Mouse (Mus musculus) hindbrain, embryonic 14.5 days (tissue): ENCODE measurements around the gene Pdia4. TPM values are rescaled to one million over a fixed set of nuclear protein-coding genes. Genes with fewer than 3 reads are reported as not detected.

Experiments
- ATAC-seq: fragments of 200-750 bp; cut with Nextera tagmentation; 2 replicates; pipeline ENCODE4 v1.8.0; 2017; ENCODE audit warnings: moderate number of reproducible peaks, mild to moderate bottlenecking, moderate TSS enrichment, moderate library complexity; ENCODE audit not compliant: low FRiP score
- DNase-seq: peaks from one replicate; pipeline ENCODE4 v3.0.0-alpha.2; 2015; ENCODE audit warnings: low spot score
- H3K27ac ChIP-seq: fragments of 300-500 bp; sonication (generic); 2 replicates; pipeline ENCODE4 v1.5.1; 2014; ENCODE audit warnings: mild to moderate bottlenecking, moderate library complexity
- H3K27me3 ChIP-seq: fragments of 300-500 bp; sonication (generic); 2 replicates; pipeline ENCODE4 v1.6.1; 2014; ENCODE audit warnings: mild to moderate bottlenecking, low read length, mixed read lengths; ENCODE audit not compliant: control insufficient read depth, insufficient read depth
- H3K36me3 ChIP-seq: fragments of 300-500 bp; sonication (generic); replicated peaks from 2 replicates; pipeline ENCODE4 v1.6.1; 2014; ENCODE audit not compliant: control insufficient read depth, insufficient read depth
- H3K4me1 ChIP-seq: fragments of 300-500 bp; sonication (generic); replicated peaks from 2 replicates; pipeline ENCODE4 v1.6.1; 2014; ENCODE audit warnings: antibody characterized with exemption, low read length, mixed read lengths; ENCODE audit not compliant: control insufficient read depth, insufficient read depth
- H3K4me2 ChIP-seq: fragments of 300-500 bp; sonication (generic); replicated peaks from 2 replicates; pipeline ENCODE4 v1.6.1; 2014; ENCODE audit warnings: mild to moderate bottlenecking, moderate library complexity
- H3K4me3 ChIP-seq: fragments of 300-500 bp; sonication (generic); replicated peaks from 2 replicates; pipeline ENCODE4 v1.5.1; 2014; ENCODE audit warnings: mild to moderate bottlenecking, low read length
- H3K9ac ChIP-seq: fragments of 300-500 bp; sonication (generic); 2 replicates; pipeline ENCODE4 v1.6.1; 2014
- H3K9me3 ChIP-seq: fragments of 300-500 bp; sonication (generic); 2 replicates; pipeline ENCODE4 v1.6.1; 2016; ENCODE audit warnings: low read length; ENCODE audit not compliant: control insufficient read depth
- WGBS: fragments of 180-500 bp; shearing (Covaris S2); extraction: QIAGEN DNeasy Blood & Tissue Kit; methylation state at CpG from one replicate; pipeline ENCODE4 v1.1.7; 2014; 5-methylcytosine and 5-hydroxymethylcytosine counted together
- polyA plus RNA-seq: library from polyadenylated mRNA; unstranded; fragments of >200 nt; fragmentation: Nextera tagmentation; extraction: Ambion mirVana; gene quantifications from 2 replicates; pipeline ENCODE4 v1.2.1, GENCODE M21; 2014

Pdia4 gene
- polyA plus RNA-seq, 1 experiment from 2014 or later, result 149 TPM

- H3K9me3 ChIP-seq, result no peaks in the 10 kb centered on the region
- H3K4me3 ChIP-seq, result no peak overlapping the region
- peaks cover 71% of the 10 kb centered on the region for H3K36me3 ChIP-seq
- no peak overlapping the region for H3K4me2 ChIP-seq
- 88% methylated on average over 2 of the region's 2 CpGs for WGBS
- no peak overlapping the region for H3K27ac ChIP-seq
- H3K9ac ChIP-seq, result no peak overlapping the region
- H3K4me1 ChIP-seq, result peaks cover 10% of the 10 kb centered on the region; the same call in 1 of the 2 replicates
- ATAC-seq (no peak), DNase-seq (no peak)
- H3K27me3 ChIP-seq, result no peaks in the 10 kb centered on the region
These were observed 7.7 kb downstream of the Pdia4 start for GRCm38 (mm10) chr6:47805520-47805919.

GRCm38 (mm10) chr6:47799079-47799478 lies 14.2 kb downstream of the Pdia4 start:
- Histone ChIP-seq H3K36me3 (peaks cover 96% of the 10 kb centered on the region), H3K9ac (no peak overlapping the region), H3K4me2 (no peak overlapping the region), H3K27ac (no peak overlapping the region), H3K4me1 (no peaks in the 10 kb centered on the region), H3K9me3 (no peaks in the 10 kb centered on the region), H3K4me3 (no peak overlapping the region), H3K27me3 (no peaks in the 10 kb centered on the region)
- WGBS, result 48% methylated on average over 6 of the region's 6 CpGs
- no peak for ATAC-seq
- peak; percentile 69 for DNase-seq

GRCm38 (mm10) chr6:47794106-47794830 lies 19.0 kb downstream of the Pdia4 start:
- peaks cover 48% of the 10 kb centered on the region for H3K36me3 ChIP-seq
- 36% methylated on average over 10 of the region's 10 CpGs for WGBS
- H3K27ac ChIP-seq, result peak overlapping the region; percentile 40
- H3K4me2 ChIP-seq, result no peak overlapping the region
- peaks cover under 1% of the 10 kb centered on the region; the same call in 1 of the 2 replicates for H3K4me1 ChIP-seq
- ATAC-seq (peak; percentile 46; the same call in 1 of the 2 replicates), DNase-seq (no peak)
- no peak overlapping the region for H3K9ac ChIP-seq
- H3K4me3 ChIP-seq, result no peak overlapping the region
- H3K27me3 ChIP-seq, result no peaks in the 10 kb centered on the region
- no peaks in the 10 kb centered on the region for H3K9me3 ChIP-seq

GRCm38 (mm10) chr6:47793284-47793683 lies 19.9 kb downstream of the Pdia4 start:
- ATAC-seq, result no peak
- H3K9me3 ChIP-seq, result no peaks in the 10 kb centered on the region
- WGBS, result 86% methylated on average over 5 of the region's 5 CpGs
- no peak overlapping the region for H3K4me2 ChIP-seq
- H3K27me3 ChIP-seq, result no peaks in the 10 kb centered on the region
- no peak overlapping the region for H3K9ac ChIP-seq
- peaks cover 39% of the 10 kb centered on the region for H3K36me3 ChIP-seq
- no peak overlapping the region for H3K27ac ChIP-seq
- H3K4me3 ChIP-seq, result no peak overlapping the region
- peaks cover 6% of the 10 kb centered on the region for H3K4me1 ChIP-seq
- DNase-seq, result no peak

- no peak for ATAC-seq
- Histone ChIP-seq H3K27ac (no peak overlapping the region), H3K9ac (no peak overlapping the region), H3K9me3 (no peaks in the 10 kb centered on the region), H3K36me3 (peaks cover 31% of the 10 kb centered on the region), H3K4me2 (no peak overlapping the region), H3K4me1 (peaks cover 6% of the 10 kb centered on the region), H3K27me3 (no peaks in the 10 kb centered on the region), H3K4me3 (no peak overlapping the region)
- WGBS, result 91% methylated on average over 2 of the region's 2 CpGs
- no peak for DNase-seq
These were observed 20.7 kb downstream of the Pdia4 start for GRCm38 (mm10) chr6:47792533-47792932.

- WGBS, result 51% methylated on average over 2 of the region's 2 CpGs
- peaks cover 15% of the 10 kb centered on the region for H3K36me3 ChIP-seq
- H3K4me1 ChIP-seq, result peaks cover 6% of the 10 kb centered on the region
- no peaks in the 10 kb centered on the region for H3K27me3 ChIP-seq
- no peaks in the 10 kb centered on the region for H3K9me3 ChIP-seq
- ATAC-seq, result no peak
- no peak overlapping the region for H3K9ac ChIP-seq
- no peak overlapping the region for H3K4me3 ChIP-seq
- no peak for DNase-seq
- no peak overlapping the region for H3K4me2 ChIP-seq
- H3K27ac ChIP-seq, result no peak overlapping the region
These were observed 22.5 kb downstream of the Pdia4 start for GRCm38 (mm10) chr6:47790745-47791144.

GRCm38 (mm10) chr6:47788821-47789220 lies 24.4 kb downstream of the Pdia4 start:
- no peak for ATAC-seq
- WGBS, result 19% methylated on average over 3 of the region's 3 CpGs
- Histone ChIP-seq H3K4me3 (peak overlapping the region; percentile 38), H3K9ac (peak overlapping the region; percentile 66), H3K36me3 (no peaks in the 10 kb centered on the region), H3K4me2 (peak overlapping the region; percentile 52), H3K4me1 (peaks cover 6% of the 10 kb centered on the region), H3K27me3 (no peaks in the 10 kb centered on the region), H3K27ac (peak overlapping the region; percentile 93), H3K9me3 (no peaks in the 10 kb centered on the region)
- peak; percentile 40 for DNase-seq

GRCm38 (mm10) chr6:47787941-47788736 lies 25.1 kb downstream of the Pdia4 start:
- DNase-seq (peak; percentile 91), ATAC-seq (peak; percentile 92)
- Histone ChIP-seq H3K4me3 (peak overlapping the region; percentile 38), H3K27ac (peak overlapping the region; percentile 93), H3K36me3 (no peaks in the 10 kb centered on the region), H3K9ac (peak overlapping the region; percentile 66), H3K4me2 (peak overlapping the region; percentile 52), H3K4me1 (peaks cover 6% of the 10 kb centered on the region), H3K27me3 (no peaks in the 10 kb centered on the region), H3K9me3 (no peaks in the 10 kb centered on the region)
- under 1% methylated on average over 18 of the region's 18 CpGs for WGBS

- ATAC-seq (no peak), DNase-seq (no peak)
- H3K27me3 ChIP-seq, result no peaks in the 10 kb centered on the region
- H3K4me1 ChIP-seq, result peaks cover 14% of the 10 kb centered on the region
- H3K36me3 ChIP-seq, result no peaks in the 10 kb centered on the region
- no peak overlapping the region for H3K27ac ChIP-seq
- WGBS, result 81% methylated on average over 5 of the region's 5 CpGs
- H3K9ac ChIP-seq, result no peak overlapping the region
- H3K4me2 ChIP-seq, result no peak overlapping the region
- no peaks in the 10 kb centered on the region for H3K9me3 ChIP-seq
- no peak overlapping the region for H3K4me3 ChIP-seq
These were observed 28.4 kb downstream of the Pdia4 start for GRCm38 (mm10) chr6:47784707-47785412.
